Mouse (Mus musculus): Measurements from ENCODE around the gene S1pr5.

DNA sequence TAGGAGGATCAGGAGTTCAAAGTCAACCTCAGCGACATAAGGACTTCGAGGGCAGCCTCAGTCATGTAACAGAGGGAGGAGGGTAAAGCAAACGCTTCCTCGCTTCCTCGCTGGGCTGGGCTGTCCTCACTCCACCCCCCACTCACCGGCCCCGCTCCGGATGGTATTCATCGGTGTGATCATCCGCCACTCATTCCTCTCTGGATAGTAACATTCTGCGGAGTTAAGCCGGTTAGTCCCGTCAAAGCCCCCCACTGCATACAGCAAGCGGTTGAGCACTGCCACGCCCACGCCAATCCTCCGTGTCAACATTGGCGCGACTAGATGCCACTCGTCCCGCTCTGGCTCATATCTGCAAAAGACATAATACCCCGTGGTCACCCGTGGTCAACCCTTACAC is 16.7 kb downstream of the S1pr5 start:
- TF ChIP-seq SIN3A (IDR thresholded peaks at IDR 0.05; ENCODE audit: low read length) (no peak), MAZ (IDR thresholded peaks at IDR 0.05; ENCODE audit: low read depth, low read length) (no peak), POLR2A (IDR thresholded peaks at IDR 0.05; ENCODE audit: control insufficient read depth in 1 of 2, insufficient read depth in 1 of 2, low read depth in 1 of 2, low read length in 2 of 2, poor library complexity in 1 of 2) (no peak)

All from MEL (cell line).